Mouse (Mus musculus) stomach, postnatal 0 days (tissue): Measurements from ENCODE around the gene Ces2g.

ENCODE experiments used
- CTCF ChIP-seq: IDR thresholded peaks from 2 replicates; pipeline ENCODE4 v1.5.1; 2016; ENCODE audit warnings: antibody characterized with exemption, low read depth, mild to moderate bottlenecking, moderate library complexity
- EP300 ChIP-seq: optimal IDR thresholded peaks from 2 replicates; pipeline ENCODE3; 2016; ENCODE audit warnings: antibody characterized with exemption

DNA sequence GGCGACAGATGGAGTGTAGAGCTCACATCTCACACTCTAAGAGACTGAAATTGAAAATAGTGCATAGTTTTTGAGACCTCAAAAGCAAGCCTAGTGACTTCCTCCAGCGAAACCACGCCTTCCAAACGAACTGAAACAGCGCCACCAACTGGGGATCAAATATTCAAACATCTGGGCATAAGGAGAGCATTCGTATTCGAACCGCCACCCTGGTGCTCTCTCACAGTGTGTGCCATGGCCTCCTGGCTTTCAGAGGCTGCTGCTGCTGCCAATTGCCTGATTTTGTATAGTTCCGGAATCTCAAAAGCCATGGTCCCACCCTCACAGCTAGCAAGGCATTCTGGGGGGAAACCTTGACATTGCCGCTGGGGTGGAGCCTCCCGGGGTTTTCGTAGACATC, 49.6 kb downstream of the Ces2g start:
- TF ChIP-seq CTCF (no peak), EP300 (no peak)
